Mouse (Mus musculus): ENCODE data around the gene Ahnak2.
"Not testable (repeated sequence)": the region's sequence is repeated elsewhere in the genome, so short reads cannot be mapped to it uniquely, and the experiment has no call there.

The Ahnak2 gene

GRCm38 (mm10) chr12:112801864-112802846, at the start of gene Ahnak2:
Ahnak2 (minus strand) TSS chr12:112802657.
- peak; percentile 44 for DNase-seq

GRCm38 (mm10) chr12:112851116-112851515, 48.7 kb upstream of the Ahnak2 start:
- DNase-seq: no peak

- no peak for DNase-seq
Observed at GRCm38 (mm10) chr12:112850344-112850743, 47.9 kb upstream of the Ahnak2 start.

- DNase-seq: no peak
Observed at GRCm38 (mm10) chr12:112849235-112850022, 47.0 kb upstream of the Ahnak2 start.

- no peak for DNase-seq
Observed at GRCm38 (mm10) chr12:112847880-112848279, 45.4 kb upstream of the Ahnak2 start.

GRCm38 (mm10) chr12:112843803-112844202, 41.3 kb upstream of the Ahnak2 start:
- DNase-seq: peak; percentile 75

- DNase-seq: not testable (repeated sequence)
Observed at GRCm38 (mm10) chr12:112842128-112842527, 39.7 kb upstream of the Ahnak2 start.

- not testable (repeated sequence) for DNase-seq
Observed at GRCm38 (mm10) chr12:112841338-112841892, 39.0 kb upstream of the Ahnak2 start.

GRCm38 (mm10) chr12:112840209-112841086, 38.0 kb upstream of the Ahnak2 start:
- no peak for DNase-seq

- no peak for DNase-seq
Observed at GRCm38 (mm10) chr12:112835046-112835445, 32.6 kb upstream of the Ahnak2 start.

- no peak for DNase-seq
Observed at GRCm38 (mm10) chr12:112833527-112833926, 31.1 kb upstream of the Ahnak2 start.

- no peak for DNase-seq
Observed at GRCm38 (mm10) chr12:112832411-112832810, 30.0 kb upstream of the Ahnak2 start.

- no peak for DNase-seq
Observed at GRCm38 (mm10) chr12:112830570-112830969, 28.1 kb upstream of the Ahnak2 start.

- DNase-seq: no peak
Observed at GRCm38 (mm10) chr12:112830141-112830540, 27.7 kb upstream of the Ahnak2 start.

GRCm38 (mm10) chr12:112829244-112829864, 26.9 kb upstream of the Ahnak2 start, which contains the start of gene Cdca4:
Cdca4 (minus strand) TSS chr12:112829423.
- peak; percentile 98 for DNase-seq

- no peak for DNase-seq
Observed at GRCm38 (mm10) chr12:112828501-112829243, 26.2 kb upstream of the Ahnak2 start.

- no peak for DNase-seq
Observed at GRCm38 (mm10) chr12:112825901-112826300, 23.4 kb upstream of the Ahnak2 start.

- no peak for DNase-seq
Observed at GRCm38 (mm10) chr12:112823221-112823620, 20.8 kb upstream of the Ahnak2 start.

- no peak for DNase-seq
Observed at GRCm38 (mm10) chr12:112822676-112823075, 20.2 kb upstream of the Ahnak2 start.

GRCm38 (mm10) chr12:112821974-112822373, 19.5 kb upstream of the Ahnak2 start:
- DNase-seq: no peak

GRCm38 (mm10) chr12:112821216-112821615, 18.8 kb upstream of the Ahnak2 start:
- DNase-seq: peak; percentile 5
